7 mouse cellular contexts compared by ENCODE assay signal in genomic region chr12:108285225-108286011, GRCm38 (mm10). TPM values are rescaled to one million over a fixed set of nuclear protein-coding genes. Genes with fewer than 3 reads are reported as not detected.
DNase-seq lines count a peak whose midpoint lies in the region; ATAC-seq lines count a peak whose summit lies in the region.

No protein-coding gene starts in this region.

- no peak overlapping the region for H3K4me3 ChIP-seq in lung, embryonic 16.5 days (ENCODE audit: low read length)
- no peak overlapping the region for H3K4me3 ChIP-seq in forebrain, embryonic 13.5 days
- H3K4me3 ChIP-seq in midbrain, embryonic 11.5 days (ENCODE audit: low read depth, low read length) = peak overlapping the region; percentile 16

- no peak for DNase-seq in lung, postnatal 25 days (ENCODE audit: low spot score)
- DNase-seq in midbrain, embryonic 11.5 days (ENCODE audit: low spot score, missing footprints) = peak; percentile 94
- no peak for DNase-seq in gastrocnemius, adult 18-20 months (ENCODE audit: low spot score)
- no peak for DNase-seq in spleen, postnatal 14 days (ENCODE audit: low spot score in 2 of 2)
- DNase-seq in kidney, postnatal 25 days = no peak

- H3K9ac ChIP-seq in lung, embryonic 16.5 days (ENCODE audit: low read length) = no peak overlapping the region; the same call in 1 of the 2 replicates
- peak overlapping the region; percentile 40 for H3K9ac ChIP-seq in forebrain, embryonic 13.5 days
- peak overlapping the region; percentile 55 for H3K9ac ChIP-seq in midbrain, embryonic 11.5 days (ENCODE audit: low read length)

- no peaks in the 10 kb centered on the region for H3K27me3 ChIP-seq in lung, embryonic 16.5 days (ENCODE audit: control insufficient read depth, insufficient read depth, low read depth, low read length)
- no peaks in the 10 kb centered on the region for H3K27me3 ChIP-seq in forebrain, embryonic 13.5 days
- no peaks in the 10 kb centered on the region for H3K27me3 ChIP-seq in midbrain, embryonic 11.5 days (ENCODE audit: control insufficient read depth, insufficient read depth, low read length)

- peak overlapping the region; percentile 5; the same call in 1 of the 2 replicates for H3K4me2 ChIP-seq in lung, embryonic 16.5 days (ENCODE audit: low read depth, low read length)
- H3K4me2 ChIP-seq in forebrain, embryonic 13.5 days = peak overlapping the region; percentile 35; the same call in 1 of the 2 replicates
- H3K4me2 ChIP-seq in midbrain, embryonic 11.5 days = peak overlapping the region; percentile 41

- H3K36me3 ChIP-seq in lung, embryonic 16.5 days (ENCODE audit: control insufficient read depth, insufficient read depth, low read length) = no peaks in the 10 kb centered on the region
- H3K36me3 ChIP-seq in forebrain, embryonic 13.5 days (ENCODE audit: poor library complexity, severe bottlenecking) = no peaks in the 10 kb centered on the region
- no peaks in the 10 kb centered on the region for H3K36me3 ChIP-seq in midbrain, embryonic 11.5 days (ENCODE audit: control insufficient read depth, insufficient read depth, low read length)

- peaks cover 13% of the 10 kb centered on the region for H3K4me1 ChIP-seq in lung, embryonic 16.5 days (replicated peaks; ENCODE audit: control insufficient read depth, insufficient read depth, low read length)
- peaks cover 21% of the 10 kb centered on the region for H3K4me1 ChIP-seq in forebrain, embryonic 13.5 days
- H3K4me1 ChIP-seq in midbrain, embryonic 11.5 days (ENCODE audit: control insufficient read depth, insufficient read depth, low read length) = peaks cover 19% of the 10 kb centered on the region

- 22% methylated on average over 11 of the region's 11 CpGs for WGBS in lung, embryonic 16.5 days
- 24% methylated on average over 11 of the region's 11 CpGs for WGBS in forebrain, embryonic 13.5 days
- WGBS in midbrain, embryonic 11.5 days = 16% methylated on average over 11 of the region's 11 CpGs

- H3K27ac ChIP-seq in lung, embryonic 16.5 days (ENCODE audit: low read length) = peak overlapping the region; percentile 45
- H3K27ac ChIP-seq in forebrain, embryonic 13.5 days = peak overlapping the region; percentile 48; the same call in 1 of the 2 replicates
- H3K27ac ChIP-seq in midbrain, embryonic 11.5 days (ENCODE audit: low read depth, low read length) = peak overlapping the region; percentile 72

- peak; percentile 64; the same call in 1 of the 2 replicates for ATAC-seq in lung, embryonic 16.5 days (ENCODE audit: low read depth)
- ATAC-seq in forebrain, embryonic 13.5 days = no peak
- peak; percentile 86 for ATAC-seq in midbrain, embryonic 11.5 days (ENCODE audit: low FRiP score)

- H3K9me3 ChIP-seq in lung, embryonic 16.5 days (ENCODE audit: control insufficient read depth, low read length) = no peaks in the 10 kb centered on the region
- H3K9me3 ChIP-seq in forebrain, embryonic 13.5 days (replicated peaks) = no peaks in the 10 kb centered on the region
- H3K9me3 ChIP-seq in midbrain, embryonic 11.5 days (ENCODE audit: control insufficient read depth, low read length) = no peaks in the 10 kb centered on the region

RNA-seq across cellular contexts. Expression of gene Ccdc85c, which starts 10.2 kb away (rescaled TPM):
- 4.6 and 5.5 TPM in 2 replicates for polyA plus RNA-seq in lung, embryonic 16.5 days (2015; fragmentation: Nextera tagmentation; extraction: Ambion mirVana)
- 16.2 and 17.4 TPM in 2 replicates for polyA plus RNA-seq in forebrain, embryonic 13.5 days (2015; fragmentation: Nextera tagmentation; extraction: Ambion mirVana)
- polyA plus RNA-seq in midbrain, embryonic 11.5 days (2014; fragmentation: Nextera tagmentation; extraction: Ambion mirVana) = 19.2 and 20.4 TPM in 2 replicates
- total RNA-seq in gastrocnemius, adult 18-20 months (2021) = 10 to 100 TPM; 39.4 to 42.6 TPM

RNA-seq across cellular contexts. Expression of gene Hhipl1, which starts 20.7 kb away (rescaled TPM):
- 0.88 and 0.91 TPM in 2 replicates for polyA plus RNA-seq in lung, embryonic 16.5 days (2015; fragmentation: Nextera tagmentation; extraction: Ambion mirVana)
- 2.5 and 2.7 TPM in 2 replicates for polyA plus RNA-seq in forebrain, embryonic 13.5 days (2015; fragmentation: Nextera tagmentation; extraction: Ambion mirVana)
- polyA plus RNA-seq in midbrain, embryonic 11.5 days (2014; fragmentation: Nextera tagmentation; extraction: Ambion mirVana) = 2.7 and 3.5 TPM in 2 replicates
- 1 to 10 TPM; 1.1 to 1.2 TPM for total RNA-seq in gastrocnemius, adult 18-20 months (2021)

RNA-seq across cellular contexts. Expression of gene Cyp46a1, which starts 48.8 kb away (rescaled TPM):
- 6.5 and 7.4 TPM in 2 replicates for polyA plus RNA-seq in lung, embryonic 16.5 days (2015; fragmentation: Nextera tagmentation; extraction: Ambion mirVana)
- 23.1 and 26.3 TPM in 2 replicates for polyA plus RNA-seq in forebrain, embryonic 13.5 days (2015; fragmentation: Nextera tagmentation; extraction: Ambion mirVana)
- polyA plus RNA-seq in midbrain, embryonic 11.5 days (2014; fragmentation: Nextera tagmentation; extraction: Ambion mirVana) = 8.6 and 10.2 TPM in 2 replicates
- under 1 TPM; 0.11 to 0.21 TPM for total RNA-seq in gastrocnemius, adult 18-20 months (2021)
